Mouse (Mus musculus): Measurements from ENCODE around the gene Tmem100. TPM values are rescaled to one million over a fixed set of nuclear protein-coding genes. Genes with fewer than 3 reads are reported as not detected.

Gene Tmem100
- total and polyA plus RNA-seq, 2 experiments from 2014 or later, result 9.6 to 12.5 TPM

DNA sequence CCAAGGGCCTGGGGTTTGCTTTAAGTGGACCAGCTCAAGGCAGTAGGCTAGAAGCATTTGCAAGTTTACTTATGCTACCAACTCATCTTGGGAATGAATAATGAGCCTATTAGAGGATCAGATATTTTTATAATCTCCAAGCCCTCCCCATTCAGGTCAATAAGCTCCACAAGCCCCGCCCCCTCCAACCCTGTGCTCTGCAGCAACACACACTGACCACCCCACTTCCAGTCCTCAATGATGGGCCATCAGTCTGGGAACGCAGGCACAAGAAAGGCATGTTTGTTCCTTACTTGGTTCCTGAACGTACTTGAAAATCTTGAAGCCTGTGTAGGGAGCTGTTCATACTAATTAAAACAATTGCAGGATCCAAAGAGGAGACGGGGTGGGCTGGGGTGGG lies 23.7 kb downstream of the Tmem100 start:
- Histone ChIP-seq H3K4me2 (ENCODE audit: low read depth, low read length, poor library complexity, severe bottlenecking) (no peak overlapping the region), H3K4me3 (ENCODE audit: low read depth, low read length) (no peak overlapping the region), H3K27ac (ENCODE audit: low read depth, low read length) (no peak overlapping the region), H3K36me3 (ENCODE audit: insufficient read depth, low read length) (no peaks in the 10 kb centered on the region), H3K9ac (replicated peaks; ENCODE audit: low read length, poor library complexity, severe bottlenecking) (no peak overlapping the region), H3K4me1 (ENCODE audit: insufficient read depth, low read length) (no peaks in the 10 kb centered on the region), H3K27me3 (ENCODE audit: insufficient read depth, low read length) (no peaks in the 10 kb centered on the region), H3K9me3 (ENCODE audit: low read length) (no peaks in the 10 kb centered on the region)
- TF ChIP-seq CTCF (IDR thresholded peaks at IDR 0.05), result no peak
- 75% methylated on average over 4 of the region's 4 CpGs for WGBS
- ATAC-seq (ENCODE audit: low FRiP score) (no peak), DNase-seq (ENCODE audit: low spot score) (no peak)

DNA sequence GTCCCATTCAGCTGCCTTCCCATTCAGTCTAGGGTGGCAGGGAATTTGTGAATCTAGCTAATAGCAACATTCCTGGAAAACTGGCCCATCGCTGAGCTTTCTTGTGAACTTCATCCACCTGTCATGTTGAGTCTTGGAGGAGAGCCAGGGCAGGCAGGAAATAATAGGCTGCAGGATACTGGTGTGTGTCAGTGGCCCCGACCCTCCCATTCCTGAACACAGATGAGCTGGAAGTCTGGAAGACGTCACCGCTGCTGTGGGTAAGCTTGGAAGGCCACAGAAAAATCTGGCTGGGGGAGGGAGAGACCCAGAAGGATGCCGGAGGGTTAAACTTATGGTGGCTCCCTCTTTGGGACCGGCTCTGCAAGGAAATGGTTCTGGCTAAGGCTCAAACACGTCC lies 24.3 kb downstream of the Tmem100 start:
- DNase-seq (ENCODE audit: low spot score) (no peak), ATAC-seq (ENCODE audit: low FRiP score) (no peak)
- Histone ChIP-seq H3K27ac (ENCODE audit: low read depth, low read length) (no peak overlapping the region), H3K4me1 (ENCODE audit: insufficient read depth, low read length) (no peaks in the 10 kb centered on the region), H3K36me3 (ENCODE audit: insufficient read depth, low read length) (no peaks in the 10 kb centered on the region), H3K27me3 (ENCODE audit: insufficient read depth, low read length) (no peaks in the 10 kb centered on the region), H3K9me3 (ENCODE audit: low read length) (no peaks in the 10 kb centered on the region), H3K4me2 (ENCODE audit: low read depth, low read length, poor library complexity, severe bottlenecking) (no peak overlapping the region), H3K4me3 (ENCODE audit: low read depth, low read length) (no peak overlapping the region), H3K9ac (replicated peaks; ENCODE audit: low read length, poor library complexity, severe bottlenecking) (no peak overlapping the region)
- WGBS, result 54% methylated on average over 7 of the region's 7 CpGs
- no peak for TF ChIP-seq CTCF (IDR thresholded peaks at IDR 0.05)

DNA sequence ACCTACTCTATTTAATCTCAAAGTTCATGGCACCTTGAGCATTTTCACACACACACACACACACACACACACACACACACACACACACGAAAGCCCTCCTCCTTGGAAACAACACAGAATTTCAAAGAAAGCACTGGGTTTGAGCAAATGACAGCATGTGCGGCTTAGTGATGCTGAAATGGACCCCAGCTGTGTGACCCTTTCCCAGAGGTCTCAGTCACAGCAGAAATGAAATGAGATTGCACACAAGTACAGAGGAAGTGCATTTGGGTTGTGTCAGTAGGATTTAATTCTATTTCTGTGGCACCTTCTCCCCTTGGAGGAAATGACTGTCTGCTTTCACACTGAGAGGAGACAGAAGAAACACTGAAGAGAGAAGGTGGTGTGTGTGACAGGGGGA lies 26.9 kb downstream of the Tmem100 start:
- no peaks in the 10 kb centered on the region for H3K4me1 ChIP-seq (ENCODE audit: insufficient read depth, low read length)
- no peaks in the 10 kb centered on the region for H3K9me3 ChIP-seq (ENCODE audit: low read length)
- no peak for TF ChIP-seq CTCF (IDR thresholded peaks at IDR 0.05)
- H3K4me2 ChIP-seq (ENCODE audit: low read depth, low read length, poor library complexity, severe bottlenecking), result no peak overlapping the region
- no peak overlapping the region for H3K9ac ChIP-seq (replicated peaks; ENCODE audit: low read length, poor library complexity, severe bottlenecking)
- DNase-seq (ENCODE audit: low spot score) (no peak), ATAC-seq (ENCODE audit: low FRiP score) (no peak)
- no peaks in the 10 kb centered on the region for H3K27me3 ChIP-seq (ENCODE audit: insufficient read depth, low read length)
- no peaks in the 10 kb centered on the region for H3K36me3 ChIP-seq (ENCODE audit: insufficient read depth, low read length)
- no peak overlapping the region for H3K27ac ChIP-seq (ENCODE audit: low read depth, low read length)
- H3K4me3 ChIP-seq (ENCODE audit: low read depth, low read length), result no peak overlapping the region
- 50% methylated on average over 2 of the region's 2 CpGs for WGBS

DNA sequence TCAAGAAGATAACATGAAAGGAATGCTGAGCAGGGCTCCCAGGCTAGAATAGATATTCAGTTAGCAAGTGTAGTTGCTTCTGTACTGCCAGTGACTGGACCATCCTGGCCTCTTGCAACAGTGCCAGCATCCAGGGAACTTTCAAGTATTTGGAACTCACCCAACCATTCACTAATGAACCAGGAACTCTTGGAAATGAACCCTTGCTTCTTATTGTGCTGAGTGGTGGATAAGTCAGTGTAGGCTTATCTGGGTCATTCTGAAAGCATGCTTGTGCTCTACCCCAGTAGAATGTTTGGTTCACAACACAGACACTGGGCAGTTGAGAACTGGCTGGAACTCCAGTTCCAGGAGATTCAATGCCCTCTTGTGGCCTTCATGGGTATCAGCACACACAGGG lies 29.1 kb downstream of the Tmem100 start:
- Histone ChIP-seq H3K9ac (replicated peaks; ENCODE audit: low read length, poor library complexity, severe bottlenecking) (no peak overlapping the region), H3K27ac (ENCODE audit: low read depth, low read length) (no peak overlapping the region), H3K9me3 (ENCODE audit: low read length) (no peaks in the 10 kb centered on the region), H3K36me3 (ENCODE audit: insufficient read depth, low read length) (no peaks in the 10 kb centered on the region), H3K4me3 (ENCODE audit: low read depth, low read length) (no peak overlapping the region), H3K4me2 (ENCODE audit: low read depth, low read length, poor library complexity, severe bottlenecking) (no peak overlapping the region), H3K4me1 (ENCODE audit: insufficient read depth, low read length) (no peaks in the 10 kb centered on the region), H3K27me3 (ENCODE audit: insufficient read depth, low read length) (no peaks in the 10 kb centered on the region)
- ATAC-seq (ENCODE audit: low FRiP score) (no peak), DNase-seq (ENCODE audit: low spot score) (no peak)
- TF ChIP-seq CTCF (IDR thresholded peaks at IDR 0.05), result no peak

DNA sequence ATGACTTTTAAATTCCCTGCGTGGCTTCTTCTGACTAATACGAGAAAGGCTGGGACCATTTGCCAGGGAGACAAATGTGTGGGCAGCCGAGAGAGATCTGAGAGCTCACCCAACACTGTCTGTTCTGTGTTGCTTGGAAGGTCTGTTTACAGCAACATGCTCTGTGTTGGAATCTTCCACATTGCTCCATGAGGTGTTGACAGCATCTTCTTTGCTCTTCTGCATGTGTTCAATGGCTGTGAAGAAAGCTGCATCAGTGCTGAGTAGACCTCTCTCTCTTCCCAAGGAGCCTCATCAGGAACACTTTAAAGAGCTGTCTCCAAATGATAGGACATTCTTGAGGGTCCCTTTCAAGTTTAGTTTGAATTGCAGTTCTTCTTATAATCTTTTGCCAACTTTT lies 32.5 kb downstream of the Tmem100 start:
- H3K36me3 ChIP-seq (ENCODE audit: insufficient read depth, low read length), result no peaks in the 10 kb centered on the region
- H3K27me3 ChIP-seq (ENCODE audit: insufficient read depth, low read length), result no peaks in the 10 kb centered on the region
- H3K27ac ChIP-seq (ENCODE audit: low read depth, low read length), result no peak overlapping the region
- H3K4me1 ChIP-seq (ENCODE audit: insufficient read depth, low read length), result no peaks in the 10 kb centered on the region
- no peak overlapping the region for H3K4me3 ChIP-seq (ENCODE audit: low read depth, low read length)
- WGBS, result 81% methylated on average over 3 of the region's 3 CpGs
- H3K4me2 ChIP-seq (ENCODE audit: low read depth, low read length, poor library complexity, severe bottlenecking), result no peak overlapping the region
- no peak for DNase-seq (ENCODE audit: low spot score)
- no peaks in the 10 kb centered on the region for H3K9me3 ChIP-seq (ENCODE audit: low read length)
- TF ChIP-seq CTCF (IDR thresholded peaks at IDR 0.05), result no peak
- no peak for ATAC-seq (ENCODE audit: low FRiP score)
- no peak overlapping the region for H3K9ac ChIP-seq (replicated peaks; ENCODE audit: low read length, poor library complexity, severe bottlenecking)

DNA sequence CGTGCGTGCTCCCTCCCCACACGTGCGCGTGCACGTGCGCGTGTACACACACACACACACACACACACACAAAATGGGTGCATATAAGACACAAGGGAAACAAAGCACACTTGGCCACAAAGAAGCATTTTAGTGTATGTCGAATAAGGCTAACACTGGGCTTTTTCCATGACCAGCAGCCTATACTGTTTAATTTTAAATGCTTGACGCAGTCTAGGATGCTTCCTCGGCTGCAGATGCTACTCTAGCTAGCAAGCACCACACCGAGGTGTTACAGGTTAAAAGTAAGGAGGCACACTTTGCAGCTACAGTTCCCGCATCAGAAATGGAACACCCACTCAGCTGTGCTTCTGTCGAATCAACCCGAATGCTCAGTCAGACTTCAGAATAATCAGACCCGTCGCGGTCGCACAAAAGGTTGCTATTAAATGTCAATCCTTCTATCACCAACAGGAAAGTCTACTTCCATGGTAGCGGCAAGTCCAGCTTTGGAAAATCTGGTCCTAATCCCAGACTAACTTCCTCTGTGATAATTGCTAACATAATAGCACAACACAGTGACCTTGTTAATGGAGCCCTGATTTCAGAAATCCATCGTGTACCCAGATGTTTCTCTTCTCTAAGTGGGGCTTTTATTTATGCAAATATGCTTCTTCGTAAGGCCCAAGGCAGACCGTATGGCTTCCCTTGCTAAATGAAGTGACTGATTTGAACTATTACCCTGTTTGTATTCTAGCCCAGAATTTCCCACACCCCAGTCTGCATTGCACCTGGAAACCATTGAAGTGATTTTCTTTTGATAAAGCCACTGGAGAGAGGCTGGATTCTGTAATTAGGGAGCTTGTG lies 36.5 kb downstream of the Tmem100 start:
- WGBS, result 67% methylated on average over 23 of the region's 23 CpGs
- Histone ChIP-seq H3K36me3 (ENCODE audit: insufficient read depth, low read length) (no peaks in the 10 kb centered on the region), H3K9ac (replicated peaks; ENCODE audit: low read length, poor library complexity, severe bottlenecking) (no peak overlapping the region), H3K27ac (ENCODE audit: low read depth, low read length) (no peak overlapping the region), H3K27me3 (ENCODE audit: insufficient read depth, low read length) (no peaks in the 10 kb centered on the region), H3K4me3 (ENCODE audit: low read depth, low read length) (no peak overlapping the region), H3K9me3 (ENCODE audit: low read length) (no peaks in the 10 kb centered on the region), H3K4me1 (ENCODE audit: insufficient read depth, low read length) (no peaks in the 10 kb centered on the region), H3K4me2 (ENCODE audit: low read depth, low read length, poor library complexity, severe bottlenecking) (no peak overlapping the region)
- DNase-seq (ENCODE audit: low spot score) (no peak), ATAC-seq (ENCODE audit: low FRiP score) (no peak)
- TF ChIP-seq CTCF (IDR thresholded peaks at IDR 0.05), result no peak
